Mouse (Mus musculus) midbrain, embryonic 12.5 days (tissue): ENCODE measurements around the gene St7. TPM values are rescaled to one million over a fixed set of nuclear protein-coding genes. Genes with fewer than 3 reads are reported as not detected.

Experiments
- ATAC-seq: fragments of 200-750 bp; cut with Nextera tagmentation; 2 replicates; pipeline ENCODE4 v1.8.0; 2017; ENCODE audit warnings: low read depth, moderate TSS enrichment, moderate library complexity; ENCODE audit not compliant: low FRiP score
- H3K27ac ChIP-seq: fragments of 300-500 bp; sonication (generic); replicated peaks from 2 replicates; pipeline ENCODE4 v1.5.1; 2016; ENCODE audit warnings: mild to moderate bottlenecking
- H3K27me3 ChIP-seq: fragments of 300-500 bp; sonication (generic); 2 replicates; pipeline ENCODE4 v1.6.1; 2016; ENCODE audit warnings: mild to moderate bottlenecking
- H3K36me3 ChIP-seq: fragments of 300-500 bp; sonication (generic); 2 replicates; pipeline ENCODE4 v1.6.1; 2016
- H3K4me1 ChIP-seq: fragments of 300-500 bp; sonication (generic); 2 replicates; pipeline ENCODE4 v1.6.1; 2016
- H3K4me2 ChIP-seq: fragments of 300-500 bp; sonication (generic); replicated peaks from 2 replicates; pipeline ENCODE4 v1.6.1; 2016; ENCODE audit warnings: mild to moderate bottlenecking, moderate library complexity
- H3K4me3 ChIP-seq: fragments of 300-500 bp; sonication (generic); 2 replicates; pipeline ENCODE4 v1.5.1; 2016; ENCODE audit warnings: mild to moderate bottlenecking
- H3K9ac ChIP-seq: fragments of 300-500 bp; sonication (generic); replicated peaks from 2 replicates; pipeline ENCODE4 v1.6.1; 2016; ENCODE audit warnings: mild to moderate bottlenecking, moderate library complexity
- H3K9me3 ChIP-seq: fragments of 300-500 bp; sonication (generic); 2 replicates; pipeline ENCODE4 v1.6.1; 2016; ENCODE audit warnings: mild to moderate bottlenecking
- WGBS: fragments of 180-500 bp; shearing (Covaris S2); methylation state at CpG from one replicate; pipeline ENCODE4 v1.1.7; 2016; 5-methylcytosine and 5-hydroxymethylcytosine counted together
- polyA plus RNA-seq: library from polyadenylated mRNA; unstranded; fragments of >200 nt; fragmentation: Nextera tagmentation; extraction: Ambion mirVana; gene quantifications from 2 replicates; pipeline ENCODE4 v1.2.1, GENCODE M21; 2016

Gene St7
- 45.2 and 51.6 TPM in 2 replicates for polyA plus RNA-seq

GRCm38 (mm10) chr6:17692647-17693046 lies at the start of gene St7:
Gene St7, plus strand, starts transcription at chr6:17692933.
- Histone ChIP-seq H3K36me3 (no peaks in the 10 kb centered on the region), H3K4me2 (peak within 1 kb of the TSS; percentile 68), H3K4me3 (peak within 1 kb of the TSS; percentile 75), H3K9ac (peak within 1 kb of the TSS; percentile 63), H3K27ac (peak within 1 kb of the TSS; percentile 64; the same call in 1 of the 2 replicates), H3K4me1 (0 out of 2 replicates have a peak, but pooled peaks cover 7% of the 10 kb centered on the region), H3K27me3 (0 out of 2 replicates have a peak, but pooled peaks cover 14% of the 10 kb centered on the region), H3K9me3 (no peaks in the 10 kb centered on the region)
- WGBS: 84% methylated on average over 7 of the region's 7 CpGs
- ATAC-seq: no peak

GRCm38 (mm10) chr6:17646107-17646506 lies 46.6 kb upstream of the St7 start:
- H3K4me1 ChIP-seq: 0 out of 2 replicates have a peak, but pooled peaks cover 7% of the 10 kb centered on the region
- no peak overlapping the region for H3K4me2 ChIP-seq
- H3K9me3 ChIP-seq: no peaks in the 10 kb centered on the region
- WGBS: 78% methylated on average over 3 of the region's 3 CpGs
- H3K27ac ChIP-seq: no peak overlapping the region
- H3K4me3 ChIP-seq: no peak overlapping the region
- peaks cover 18% of the 10 kb centered on the region; the same call in 1 of the 2 replicates for H3K36me3 ChIP-seq
- H3K9ac ChIP-seq: no peak overlapping the region
- no peak for ATAC-seq
- H3K27me3 ChIP-seq: no peaks in the 10 kb centered on the region

- Histone ChIP-seq H3K9me3 (no peaks in the 10 kb centered on the region), H3K27me3 (no peaks in the 10 kb centered on the region), H3K9ac (no peak overlapping the region), H3K4me2 (no peak overlapping the region), H3K4me1 (no peaks in the 10 kb centered on the region), H3K27ac (no peak overlapping the region), H3K36me3 (peaks cover 34% of the 10 kb centered on the region; the same call in 1 of the 2 replicates), H3K4me3 (no peak overlapping the region)
- WGBS: 90% methylated on average over 2 of the region's 2 CpGs
- no peak for ATAC-seq
Measured at GRCm38 (mm10) chr6:17652132-17652531, 40.6 kb upstream of the St7 start.

GRCm38 (mm10) chr6:17655080-17655479 lies 37.7 kb upstream of the St7 start:
- 93% methylated on average over 2 of the region's 2 CpGs for WGBS
- no peak overlapping the region for H3K4me3 ChIP-seq
- no peak for ATAC-seq
- H3K27me3 ChIP-seq: no peaks in the 10 kb centered on the region
- H3K4me2 ChIP-seq: no peak overlapping the region
- H3K9me3 ChIP-seq: no peaks in the 10 kb centered on the region
- H3K27ac ChIP-seq: no peak overlapping the region
- no peak overlapping the region for H3K9ac ChIP-seq
- no peaks in the 10 kb centered on the region for H3K4me1 ChIP-seq
- H3K36me3 ChIP-seq: peaks cover 25% of the 10 kb centered on the region

GRCm38 (mm10) chr6:17657308-17657707 lies 35.4 kb upstream of the St7 start:
- peaks cover 31% of the 10 kb centered on the region for H3K36me3 ChIP-seq
- ATAC-seq: no peak
- WGBS: 90% methylated on average over 1 of the region's 1 CpGs

GRCm38 (mm10) chr6:17665348-17665747 lies 27.4 kb upstream of the St7 start:
- no peak for ATAC-seq
- 96% methylated on average over 7 of the region's 7 CpGs for WGBS
- H3K4me2 ChIP-seq: no peak overlapping the region

More at GRCm38 (mm10) chr6:17657308-17657707, 35.4 kb upstream of the St7 start:
- Histone ChIP-seq H3K9me3 (no peaks in the 10 kb centered on the region), H3K9ac (no peak overlapping the region), H3K27ac (no peak overlapping the region), H3K4me2 (no peak overlapping the region), H3K27me3 (no peaks in the 10 kb centered on the region), H3K4me1 (no peaks in the 10 kb centered on the region), H3K4me3 (no peak overlapping the region)

GRCm38 (mm10) chr6:17666024-17666423 lies 26.7 kb upstream of the St7 start:
- Histone ChIP-seq H3K27me3 (no peaks in the 10 kb centered on the region), H3K4me3 (no peak overlapping the region), H3K4me1 (no peaks in the 10 kb centered on the region), H3K36me3 (peaks cover 60% of the 10 kb centered on the region), H3K9ac (no peak overlapping the region), H3K9me3 (no peaks in the 10 kb centered on the region), H3K4me2 (no peak overlapping the region), H3K27ac (no peak overlapping the region)
- ATAC-seq: no peak

More at GRCm38 (mm10) chr6:17665348-17665747, 27.4 kb upstream of the St7 start:
- Histone ChIP-seq H3K4me3 (no peak overlapping the region), H3K4me1 (no peaks in the 10 kb centered on the region), H3K27ac (no peak overlapping the region), H3K27me3 (no peaks in the 10 kb centered on the region), H3K9me3 (no peaks in the 10 kb centered on the region), H3K36me3 (peaks cover 65% of the 10 kb centered on the region), H3K9ac (no peak overlapping the region)

GRCm38 (mm10) chr6:17667813-17668212 lies 24.9 kb upstream of the St7 start:
- Histone ChIP-seq H3K4me1 (no peaks in the 10 kb centered on the region), H3K27me3 (no peaks in the 10 kb centered on the region), H3K9ac (no peak overlapping the region), H3K27ac (no peak overlapping the region), H3K4me3 (no peak overlapping the region), H3K36me3 (peaks cover 44% of the 10 kb centered on the region), H3K4me2 (no peak overlapping the region), H3K9me3 (no peaks in the 10 kb centered on the region)
- 94% methylated on average over 3 of the region's 3 CpGs for WGBS
- ATAC-seq: no peak

GRCm38 (mm10) chr6:17668334-17668733 lies 24.4 kb upstream of the St7 start:
- no peak overlapping the region for H3K4me2 ChIP-seq
- H3K4me3 ChIP-seq: no peak overlapping the region
- H3K27me3 ChIP-seq: no peaks in the 10 kb centered on the region
- H3K9me3 ChIP-seq: no peaks in the 10 kb centered on the region
- no peak overlapping the region for H3K27ac ChIP-seq
- H3K9ac ChIP-seq: no peak overlapping the region
- no peaks in the 10 kb centered on the region for H3K4me1 ChIP-seq
- 96% methylated on average over 12 of the region's 12 CpGs for WGBS
- no peak for ATAC-seq
- H3K36me3 ChIP-seq: peaks cover 39% of the 10 kb centered on the region

- Histone ChIP-seq H3K4me2 (no peak overlapping the region), H3K4me1 (no peaks in the 10 kb centered on the region), H3K27me3 (no peaks in the 10 kb centered on the region), H3K27ac (no peak overlapping the region), H3K36me3 (peaks cover 27% of the 10 kb centered on the region), H3K9ac (no peak overlapping the region), H3K4me3 (no peak overlapping the region), H3K9me3 (no peaks in the 10 kb centered on the region)
- 84% methylated on average over 2 of the region's 2 CpGs for WGBS
- ATAC-seq: no peak
Measured at GRCm38 (mm10) chr6:17669826-17670225, 22.9 kb upstream of the St7 start.

- 24% methylated on average over 12 of the region's 12 CpGs for WGBS
- H3K9ac ChIP-seq: no peak overlapping the region
Measured at GRCm38 (mm10) chr6:17675019-17675756, 17.5 kb upstream of the St7 start.

GRCm38 (mm10) chr6:17677008-17677407 lies 15.7 kb upstream of the St7 start:
- Histone ChIP-seq H3K36me3 (no peaks in the 10 kb centered on the region), H3K4me3 (no peak overlapping the region), H3K4me2 (no peak overlapping the region), H3K9ac (no peak overlapping the region), H3K27ac (no peak overlapping the region), H3K4me1 (no peaks in the 10 kb centered on the region), H3K9me3 (peaks cover 7% of the 10 kb centered on the region), H3K27me3 (no peaks in the 10 kb centered on the region)
- no peak for ATAC-seq
- 82% methylated on average over 2 of the region's 2 CpGs for WGBS

More at GRCm38 (mm10) chr6:17675019-17675756, 17.5 kb upstream of the St7 start:
- no peak overlapping the region for H3K27ac ChIP-seq
- no peaks in the 10 kb centered on the region for H3K9me3 ChIP-seq
- no peak overlapping the region for H3K4me3 ChIP-seq
- H3K4me1 ChIP-seq: no peaks in the 10 kb centered on the region
- H3K4me2 ChIP-seq: no peak overlapping the region
- peak; percentile 81 for ATAC-seq
- H3K27me3 ChIP-seq: no peaks in the 10 kb centered on the region
- H3K36me3 ChIP-seq: no peaks in the 10 kb centered on the region
